9 mouse cellular contexts compared by ENCODE assay signal in the genomic region with DNA sequence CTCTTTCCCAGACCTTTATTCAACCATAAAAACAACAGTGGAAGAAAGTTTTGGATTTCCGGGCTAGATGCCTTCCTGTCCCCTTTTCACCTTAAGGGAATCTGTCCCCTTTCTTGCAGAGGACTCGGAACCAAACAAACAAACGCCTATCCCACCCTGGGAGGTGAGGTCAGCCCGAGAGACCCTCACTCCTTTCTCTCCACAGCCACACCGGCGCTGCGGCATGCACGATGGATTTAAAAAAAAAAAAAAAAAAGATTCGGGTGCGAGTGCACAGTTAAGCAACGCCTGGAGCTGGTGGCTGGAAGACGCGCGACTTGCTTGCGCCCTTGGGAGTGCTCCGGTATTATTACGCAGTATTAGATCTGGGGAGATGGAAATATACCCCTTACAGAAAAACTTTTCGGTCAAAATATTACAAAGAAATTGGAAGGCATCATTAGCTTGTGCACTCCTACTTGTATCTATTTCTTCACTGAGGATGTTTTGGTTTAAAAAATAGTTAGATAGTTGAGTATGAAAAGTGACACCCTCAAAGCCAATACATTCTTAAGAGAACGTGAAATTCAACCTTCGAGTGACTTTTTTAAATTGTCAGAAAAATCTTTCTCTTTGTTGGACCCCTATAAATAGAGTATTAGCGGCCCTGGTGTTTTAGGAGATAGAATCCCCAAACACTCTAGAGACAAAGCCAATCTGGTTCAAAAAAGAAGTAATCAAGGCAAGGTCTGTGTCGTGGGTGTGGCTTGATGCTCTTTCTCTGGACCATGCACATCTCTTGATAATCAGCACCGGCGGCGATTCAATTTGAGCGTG. TPM values are rescaled to one million over a fixed set of nuclear protein-coding genes. Genes with fewer than 3 reads are reported as not detected.
DNase-seq lines count a peak whose midpoint lies in the region; ATAC-seq and TF ChIP-seq lines count a peak whose summit lies in the region.
"Had no signal": no experiment of that assay in that cellular context is flagged by ENCODE, and none has a peak within 500 bp of the region (broad histone marks: within the 10 kb centered on the region; RNA-seq: fewer than 3 reads in every experiment).

No protein-coding gene starts in this region.

- no peak for TF ChIP-seq CTCF in kidney, postnatal 0 days (IDR thresholded peaks at IDR 0.05; ENCODE audit: low read depth)

- peak overlapping the region; percentile 62 for H3K4me2 ChIP-seq in kidney, postnatal 0 days (ENCODE audit: low read length)
- peak overlapping the region; percentile 87 for H3K4me2 ChIP-seq in embryonic facial prominence, embryonic 13.5 days
- H3K4me2 ChIP-seq in hindbrain, embryonic 11.5 days (replicated peaks; ENCODE audit: low read depth, low read length) = peak overlapping the region; percentile 7; the same call in 1 of the 2 replicates
- H3K4me2 ChIP-seq in midbrain, embryonic 15.5 days = peak overlapping the region; percentile 63; the same call in 1 of the 2 replicates

- DNase-seq in kidney, postnatal 0 days (ENCODE audit: low spot score) = no peak
- DNase-seq in kidney, postnatal 10 days = no peak
- peak; percentile 49 for DNase-seq in hindbrain, embryonic 11.5 days (ENCODE audit: low spot score)
- no peak for DNase-seq in right cerebral cortex, adult 2 months (ENCODE audit: low spot score in 2 of 2)
- DNase-seq in urinary bladder, adult 18-20 months (ENCODE audit: low spot score in 2 of 2) = no peak
- DNase-seq: cerebellum, adult 2 months had no signal

- H3K4me3 ChIP-seq in kidney, postnatal 0 days (replicated peaks; ENCODE audit: low read depth, low read length) = peak overlapping the region; percentile 32
- H3K4me3 ChIP-seq in embryonic facial prominence, embryonic 13.5 days = peak overlapping the region; percentile 48
- H3K4me3 ChIP-seq in hindbrain, embryonic 11.5 days (ENCODE audit: low read depth, low read length) = no peak overlapping the region
- H3K4me3 ChIP-seq in midbrain, embryonic 15.5 days = no peak overlapping the region
- H3K4me3 ChIP-seq: myocyte had no signal

- no peaks in the 10 kb centered on the region for H3K36me3 ChIP-seq in kidney, postnatal 0 days (ENCODE audit: insufficient read depth, low read length)
- no peaks in the 10 kb centered on the region for H3K36me3 ChIP-seq in embryonic facial prominence, embryonic 13.5 days
- no peaks in the 10 kb centered on the region for H3K36me3 ChIP-seq in hindbrain, embryonic 11.5 days (ENCODE audit: control insufficient read depth, insufficient read depth, low read length)
- no peaks in the 10 kb centered on the region for H3K36me3 ChIP-seq in midbrain, embryonic 15.5 days (replicated peaks)

- no peak for ATAC-seq in kidney, postnatal 0 days (replicated peaks; ENCODE audit: low FRiP score, low read depth)
- no peak for ATAC-seq in embryonic facial prominence, embryonic 13.5 days (ENCODE audit: insufficient number of reproducible peaks, insufficient read depth, low FRiP score, low TSS enrichment, low read depth)
- no peak for ATAC-seq in hindbrain, embryonic 11.5 days (ENCODE audit: low FRiP score)
- no peak for ATAC-seq in midbrain, embryonic 15.5 days (replicated peaks)

- peaks cover 15% of the 10 kb centered on the region; the same call in 1 of the 2 replicates for H3K4me1 ChIP-seq in kidney, postnatal 0 days (replicated peaks; ENCODE audit: insufficient read depth, low read length)
- H3K4me1 ChIP-seq in embryonic facial prominence, embryonic 13.5 days = peaks cover 18% of the 10 kb centered on the region
- peaks cover 8% of the 10 kb centered on the region for H3K4me1 ChIP-seq in hindbrain, embryonic 11.5 days (replicated peaks; ENCODE audit: control insufficient read depth, insufficient read depth, low read length)
- peaks cover 16% of the 10 kb centered on the region for H3K4me1 ChIP-seq in midbrain, embryonic 15.5 days

- no peaks in the 10 kb centered on the region for H3K9me3 ChIP-seq in kidney, postnatal 0 days (replicated peaks; ENCODE audit: low read length)
- H3K9me3 ChIP-seq in embryonic facial prominence, embryonic 13.5 days = no peaks in the 10 kb centered on the region
- no peaks in the 10 kb centered on the region for H3K9me3 ChIP-seq in hindbrain, embryonic 11.5 days (ENCODE audit: control insufficient read depth, low read length)
- no peaks in the 10 kb centered on the region for H3K9me3 ChIP-seq in midbrain, embryonic 15.5 days

- H3K27ac ChIP-seq in kidney, postnatal 0 days = no peak overlapping the region
- H3K27ac ChIP-seq in embryonic facial prominence, embryonic 13.5 days = no peak overlapping the region
- H3K27ac ChIP-seq in hindbrain, embryonic 11.5 days (ENCODE audit: low read depth, low read length) = no peak overlapping the region
- H3K27ac ChIP-seq in midbrain, embryonic 15.5 days = no peak overlapping the region

- H3K27me3 ChIP-seq in kidney, postnatal 0 days (ENCODE audit: insufficient read depth, low read length) = peaks cover 71% of the 10 kb centered on the region
- H3K27me3 ChIP-seq in embryonic facial prominence, embryonic 13.5 days = peaks cover 96% of the 10 kb centered on the region
- peaks cover 85% of the 10 kb centered on the region for H3K27me3 ChIP-seq in hindbrain, embryonic 11.5 days (ENCODE audit: control insufficient read depth, insufficient read depth, low read length)
- peaks cover 82% of the 10 kb centered on the region for H3K27me3 ChIP-seq in midbrain, embryonic 15.5 days (replicated peaks)

- WGBS in kidney, postnatal 0 days = under 1% methylated on average over 26 of the region's 26 CpGs
- WGBS in embryonic facial prominence, embryonic 13.5 days = under 1% methylated on average over 26 of the region's 26 CpGs
- WGBS in hindbrain, embryonic 11.5 days = under 1% methylated on average over 26 of the region's 26 CpGs
- 1% methylated on average over 26 of the region's 26 CpGs for WGBS in midbrain, embryonic 15.5 days

- H3K9ac ChIP-seq in kidney, postnatal 0 days (ENCODE audit: low read depth, low read length) = no peak overlapping the region
- no peak overlapping the region for H3K9ac ChIP-seq in embryonic facial prominence, embryonic 13.5 days
- no peak overlapping the region for H3K9ac ChIP-seq in hindbrain, embryonic 11.5 days (ENCODE audit: low read depth, low read length)
- H3K9ac ChIP-seq in midbrain, embryonic 15.5 days = no peak overlapping the region

RNA-seq across cellular contexts. Expression of gene Nr4a2, which starts 19.8 kb away (rescaled TPM):
- polyA plus RNA-seq in kidney, postnatal 0 days (2015; fragmentation: Nextera tagmentation; extraction: Ambion mirVana) = 1.9 and 2.0 TPM in 2 replicates
- 11.8 and 12.0 TPM in 2 replicates for polyA plus RNA-seq in embryonic facial prominence, embryonic 13.5 days (2015; fragmentation: Nextera tagmentation; extraction: Ambion mirVana)
- polyA plus RNA-seq in hindbrain, embryonic 11.5 days (2014; fragmentation: Nextera tagmentation; extraction: Ambion mirVana) = 13.9 and 15.6 TPM in 2 replicates
- 40.1 and 40.4 TPM in 2 replicates for polyA plus RNA-seq in midbrain, embryonic 15.5 days (2015; fragmentation: Nextera tagmentation; extraction: Ambion mirVana)

Comparison
In these comparisons a context has a peak if more than half of its experiments do, and no peak if none do; other contexts are left out.
1. H3K4me2 ChIP-seq: peak in every context shown above with its lines; median percentile 87 in embryonic facial prominence, embryonic 13.5 days; 63 in midbrain, embryonic 15.5 days; 62 in kidney, postnatal 0 days; 7 in hindbrain, embryonic 11.5 days.
2. H3K4me3 ChIP-seq: peak in kidney, postnatal 0 days (single experiment) and embryonic facial prominence, embryonic 13.5 days (single experiment); none in hindbrain, embryonic 11.5 days (single experiment) and midbrain, embryonic 15.5 days (single experiment).